Mouse (Mus musculus): ENCODE data around the gene Vipr2.

Gene Vipr2

DNA sequence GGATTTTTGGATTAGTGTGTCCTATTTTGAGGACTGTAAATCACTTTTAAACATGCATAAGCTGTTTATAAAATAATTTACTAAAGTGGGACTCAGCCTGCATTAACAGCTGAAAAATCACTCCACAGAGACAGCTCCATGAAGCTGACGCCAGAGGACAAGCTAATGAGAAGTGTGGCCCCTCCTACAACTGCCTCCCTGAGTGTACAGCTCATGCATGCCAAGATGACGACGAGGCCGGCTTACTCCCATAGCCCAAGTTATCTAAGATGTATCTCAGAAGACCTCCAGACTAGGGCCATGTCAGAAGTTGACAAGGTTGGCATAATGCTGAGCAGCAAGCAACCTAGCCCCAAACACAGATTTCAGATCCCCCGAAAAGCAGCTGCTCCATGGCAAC is 81.7 kb downstream of the Vipr2 start:
- DNase-seq, result no peak

DNA sequence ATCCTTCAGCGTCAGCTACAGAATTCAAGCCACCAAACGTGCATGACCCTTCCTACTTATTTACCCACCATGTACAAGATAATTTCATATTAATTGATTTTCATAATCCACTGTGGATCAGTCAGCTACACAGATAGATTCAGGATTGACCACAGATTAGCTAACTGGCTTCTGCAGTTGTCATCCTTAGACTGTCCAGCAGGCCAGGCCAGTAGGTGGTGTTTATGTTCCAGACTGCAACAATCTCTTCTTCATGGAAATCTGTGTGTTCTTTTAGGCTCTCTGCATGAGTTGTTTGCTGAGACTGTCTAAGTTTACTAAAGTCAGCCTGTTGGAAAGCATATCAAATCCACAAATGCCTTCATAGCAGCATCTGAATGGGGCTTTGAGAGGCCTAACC is 82.2 kb downstream of the Vipr2 start:
- DNase-seq, result no peak

DNA sequence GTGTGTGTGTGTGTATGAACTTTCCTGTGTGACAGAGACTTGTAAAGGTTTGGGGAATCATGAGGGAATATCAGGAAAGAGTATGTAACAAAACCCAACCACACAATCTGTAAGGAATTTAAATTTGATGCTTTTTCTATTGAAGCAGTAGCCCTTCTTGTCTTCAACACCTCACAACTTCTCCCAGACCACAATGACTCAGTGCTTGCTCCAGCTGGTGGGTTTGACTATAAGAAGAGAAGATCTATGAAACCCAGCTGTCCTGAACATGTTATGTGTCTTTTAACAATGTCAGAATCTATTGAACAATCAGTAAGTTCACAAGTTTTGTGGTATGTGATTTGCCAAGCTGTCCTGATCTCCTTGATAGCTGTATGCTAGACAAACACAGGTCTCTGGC is 87.8 kb downstream of the Vipr2 start:
- no peak for DNase-seq

DNA sequence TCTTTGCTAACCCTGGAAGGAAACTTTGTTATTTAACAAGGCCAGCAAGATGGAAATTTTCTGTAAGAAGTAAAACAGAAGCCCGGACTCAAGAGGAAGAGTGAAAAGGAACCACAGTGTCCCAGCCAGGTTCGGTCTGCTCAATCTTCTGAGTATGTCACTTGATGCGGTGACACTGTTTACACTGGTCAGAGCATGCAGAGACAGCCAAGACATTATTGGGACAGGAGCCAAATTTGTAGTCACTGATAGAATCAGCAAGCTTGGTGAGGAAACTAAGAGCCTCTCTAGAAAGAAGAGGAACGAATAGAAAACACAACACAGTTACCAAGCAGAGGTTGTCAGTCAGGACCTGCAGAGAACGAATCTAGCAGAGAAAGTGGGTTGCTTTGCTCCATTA is 92.1 kb downstream of the Vipr2 start:
- no peak for DNase-seq

DNA sequence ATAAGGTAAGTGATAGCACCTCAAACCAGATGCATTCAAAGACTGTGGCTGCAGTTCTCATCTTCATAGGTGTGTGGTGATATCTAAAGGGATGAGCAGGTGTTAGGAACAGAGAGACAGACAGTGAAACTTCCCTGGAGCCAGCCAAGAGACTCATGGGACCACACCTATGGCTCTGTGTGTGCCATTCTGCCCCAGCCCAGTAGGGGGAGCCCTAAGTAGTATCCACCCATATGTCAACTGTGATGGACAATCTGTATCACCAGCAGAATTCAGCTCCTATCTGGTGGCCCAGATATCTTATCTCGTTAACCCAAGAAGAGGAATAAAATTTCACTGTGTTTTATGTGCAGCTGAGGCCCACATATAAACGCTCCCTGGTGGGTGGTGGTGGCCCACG is 99.4 kb downstream of the Vipr2 start:
- peak in 1 of 2 experiments; percentile 4 for DNase-seq

DNA sequence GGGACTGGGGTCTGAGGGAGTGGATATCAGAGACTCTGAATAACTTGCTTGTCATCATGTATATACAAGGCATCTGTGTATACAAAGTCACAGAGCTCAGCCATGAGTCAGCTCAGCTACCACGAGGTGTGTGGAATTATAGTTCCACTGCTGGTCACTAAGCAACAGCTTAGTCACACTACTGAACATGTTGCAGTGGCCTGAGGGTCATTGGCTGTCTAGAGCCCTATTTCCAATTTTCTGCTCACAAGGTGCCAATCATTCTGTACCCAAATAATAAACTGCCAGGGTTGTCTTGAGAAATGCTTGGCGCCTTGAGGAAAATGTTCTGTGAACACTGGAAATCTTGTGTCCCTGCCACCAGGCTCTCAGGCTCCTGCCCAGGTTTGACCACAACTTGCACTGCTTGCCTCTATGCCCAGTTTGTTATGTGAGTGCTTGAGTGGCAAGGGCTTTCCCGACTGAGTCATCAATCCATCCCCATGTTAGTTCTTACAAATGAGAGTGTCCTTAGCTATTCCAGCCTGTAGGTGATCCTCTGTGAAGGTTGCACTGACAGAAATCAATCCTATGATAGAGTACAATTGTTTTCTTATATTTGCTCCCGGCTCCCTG is 104.0 kb downstream of the Vipr2 start:
- no peak for DNase-seq

DNA sequence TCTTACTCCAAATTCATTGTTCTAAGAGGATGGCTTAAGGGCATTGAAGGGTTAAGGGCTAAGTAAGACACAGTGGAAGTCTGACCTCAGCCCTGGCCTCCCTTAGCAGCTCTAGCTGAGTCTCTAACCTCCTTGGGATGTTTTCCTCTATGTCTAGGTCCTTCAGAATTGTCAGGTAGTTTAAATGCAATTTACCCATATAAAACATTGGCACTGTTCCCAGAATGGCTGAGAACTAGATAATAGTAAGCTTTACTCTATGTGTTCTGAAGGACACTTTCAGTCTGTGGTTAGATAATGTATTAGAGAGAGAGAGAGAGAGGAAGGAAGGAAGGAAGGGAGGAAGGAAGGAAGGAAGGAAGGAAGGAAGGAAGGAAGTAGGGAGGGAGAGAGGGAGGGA is 104.8 kb downstream of the Vipr2 start:
- DNase-seq, result no peak

DNA sequence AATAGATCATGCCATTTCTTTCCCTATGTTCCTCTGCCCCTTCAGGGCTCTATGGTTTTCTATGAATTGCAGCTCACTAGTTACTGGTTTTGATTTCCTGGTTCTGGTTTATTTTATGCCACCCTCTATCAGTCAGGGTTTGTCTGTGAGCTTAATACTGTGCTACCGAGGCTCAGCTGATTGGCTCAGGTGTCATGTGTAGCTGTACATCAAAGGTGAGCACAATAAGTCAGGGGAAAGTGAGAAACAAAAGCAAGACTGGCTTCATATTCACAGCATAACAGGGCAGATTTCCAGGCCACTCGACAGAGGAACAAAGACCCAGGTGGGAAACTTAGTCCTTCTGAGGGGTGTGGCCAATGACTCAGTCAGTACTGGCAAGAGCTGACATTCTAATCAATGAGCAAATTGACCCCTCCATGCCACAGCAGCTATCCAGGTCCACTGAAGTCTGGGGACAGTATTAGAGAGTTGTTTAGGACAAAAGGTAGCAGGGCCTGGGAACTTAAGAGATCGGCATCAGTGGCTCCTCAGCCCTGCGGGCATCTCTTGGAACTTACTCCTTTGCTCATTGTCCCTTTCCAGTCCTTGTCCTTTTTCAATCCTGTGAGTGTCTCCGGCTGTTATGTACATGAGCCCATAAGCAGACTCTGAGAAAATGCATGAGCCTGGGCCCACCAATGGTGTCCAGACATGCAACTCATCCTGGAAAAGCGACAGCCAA is 105.8 kb downstream of the Vipr2 start:
- DNase-seq, result no peak

DNA sequence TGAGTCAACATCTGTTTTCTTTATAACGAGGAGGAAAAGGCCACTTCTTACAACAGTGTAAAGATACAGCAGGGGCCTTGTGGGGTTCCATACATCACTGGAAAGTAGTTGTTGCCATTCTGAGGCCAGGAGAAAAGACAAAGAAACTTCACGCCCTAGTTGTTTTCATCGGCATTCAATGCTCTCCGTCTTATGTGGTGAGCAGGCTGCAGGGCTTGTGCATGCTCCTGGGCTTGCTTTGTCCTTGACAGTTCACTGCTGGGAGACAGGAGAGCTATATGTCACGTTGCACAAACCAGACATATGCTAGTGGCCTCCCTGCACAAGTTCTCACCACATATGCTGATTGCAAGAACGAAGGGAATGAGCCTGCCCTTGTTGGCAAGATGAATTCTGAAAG is 116.4 kb downstream of the Vipr2 start:
- no peak for DNase-seq

DNA sequence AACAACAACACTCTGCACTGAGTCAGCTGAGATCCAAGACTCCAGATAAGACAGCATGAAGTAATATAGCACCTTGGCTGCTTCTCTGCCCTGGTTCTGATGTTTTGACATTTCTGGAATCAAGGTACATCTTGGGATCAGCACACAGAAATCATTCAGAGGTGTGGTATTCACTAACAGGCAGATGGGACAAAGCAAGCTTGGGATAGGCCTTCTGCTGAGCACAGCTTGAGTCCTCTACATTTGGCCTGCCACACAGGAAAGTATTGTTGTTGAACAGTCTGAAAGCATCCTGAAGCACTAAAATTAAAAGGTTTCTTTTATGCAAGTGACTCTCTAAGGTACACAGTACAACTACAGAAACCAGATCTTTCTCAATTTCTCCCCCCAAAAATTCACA is 117.1 kb downstream of the Vipr2 start:
- DNase-seq, result no peak

Data from kidney, postnatal 4 days (tissue).